Mouse (Mus musculus) lung, postnatal 4 days (tissue): ENCODE data around the gene Rilp.
"Not testable (repeated sequence)": the region's sequence is repeated elsewhere in the genome, so short reads cannot be mapped to it uniquely, and the experiment has no call there.

Source experiments
- DNase-seq, 2 experiments: peaks; one replicate each; pipeline ENCODE4 v3.0.0; 2021

The Rilp gene

DNA sequence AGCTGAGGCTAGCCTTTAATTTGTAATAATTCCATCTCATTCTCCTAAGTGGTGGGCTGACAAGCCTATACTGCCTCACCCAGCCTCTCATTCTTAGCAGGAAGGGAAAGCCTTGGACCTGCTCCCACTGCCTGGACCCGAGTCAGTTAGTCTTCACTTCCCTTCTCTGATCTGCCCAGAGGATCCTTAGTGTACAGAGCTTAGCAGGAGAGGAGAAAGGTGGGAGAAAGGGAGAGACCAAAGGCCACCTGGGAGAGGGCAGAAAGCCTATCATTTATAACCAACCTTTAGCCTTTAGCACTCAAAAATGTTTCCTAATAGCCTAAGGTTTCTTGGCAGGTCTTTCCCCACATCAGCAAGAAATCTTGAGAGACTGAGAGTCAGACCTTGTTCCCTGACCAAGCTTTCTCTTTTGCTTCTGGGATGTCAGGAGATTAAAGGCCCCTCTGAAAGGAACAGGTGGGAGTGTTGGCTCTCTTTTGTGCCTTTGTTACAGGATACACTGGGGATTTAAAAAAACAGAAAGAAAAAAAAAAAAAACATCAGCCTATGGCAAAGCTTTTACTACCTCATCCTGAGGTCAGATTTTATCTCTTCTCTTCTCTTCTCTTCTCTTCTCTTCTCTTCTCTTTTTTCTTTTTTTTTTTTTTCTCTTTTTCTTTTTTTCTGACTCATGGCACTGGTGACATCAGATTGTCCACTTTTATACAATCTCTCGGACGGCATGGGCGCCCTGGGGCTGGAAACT lies 24.6 kb downstream of the Rilp start:
- DNase-seq = no peak

GRCm38 (mm10) chr11:75535106-75535795 lies 25.4 kb downstream of the Rilp start:
- DNase-seq = no peak

DNA sequence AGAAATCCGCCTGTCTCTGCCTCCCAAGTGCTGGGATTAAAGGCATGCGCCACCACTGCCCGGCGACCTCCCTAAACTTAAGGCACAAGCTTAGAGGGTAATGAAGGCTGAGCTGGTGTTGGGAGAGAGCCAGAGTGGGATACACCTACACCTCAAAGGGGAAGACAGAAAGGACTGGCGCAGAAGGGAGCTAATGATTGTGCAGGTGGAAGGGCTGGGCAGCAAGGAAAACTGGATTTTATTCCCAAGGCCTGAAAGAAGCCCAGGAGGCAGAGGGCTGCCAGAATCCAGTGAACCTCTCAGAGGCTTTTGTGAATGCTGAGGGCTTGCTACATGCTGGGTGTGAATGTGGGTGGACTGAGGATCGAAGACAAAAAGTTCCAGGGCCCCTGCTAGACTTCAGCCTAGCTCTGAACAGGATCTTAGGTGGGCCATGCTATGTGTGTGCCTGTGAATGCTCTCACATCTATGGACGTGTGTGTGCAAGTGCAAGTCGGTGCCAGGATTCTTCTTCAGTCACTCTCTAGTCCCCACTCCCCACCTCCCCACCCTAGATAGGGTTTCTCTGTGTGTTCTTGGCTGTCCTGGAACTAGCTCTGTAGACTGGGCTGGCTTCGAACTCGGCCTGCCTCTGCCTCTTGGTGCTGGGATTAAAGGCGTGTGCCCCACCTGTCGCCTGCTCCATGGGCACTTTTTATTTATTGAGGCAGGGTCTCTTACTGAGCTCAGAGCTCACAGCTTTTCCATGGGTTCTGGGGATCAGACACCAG lies 26.5 kb downstream of the Rilp start:
- DNase-seq = no peak

- no peak for DNase-seq
Observed at GRCm38 (mm10) chr11:75537025-75537414, 27.1 kb downstream of the Rilp start.

DNA sequence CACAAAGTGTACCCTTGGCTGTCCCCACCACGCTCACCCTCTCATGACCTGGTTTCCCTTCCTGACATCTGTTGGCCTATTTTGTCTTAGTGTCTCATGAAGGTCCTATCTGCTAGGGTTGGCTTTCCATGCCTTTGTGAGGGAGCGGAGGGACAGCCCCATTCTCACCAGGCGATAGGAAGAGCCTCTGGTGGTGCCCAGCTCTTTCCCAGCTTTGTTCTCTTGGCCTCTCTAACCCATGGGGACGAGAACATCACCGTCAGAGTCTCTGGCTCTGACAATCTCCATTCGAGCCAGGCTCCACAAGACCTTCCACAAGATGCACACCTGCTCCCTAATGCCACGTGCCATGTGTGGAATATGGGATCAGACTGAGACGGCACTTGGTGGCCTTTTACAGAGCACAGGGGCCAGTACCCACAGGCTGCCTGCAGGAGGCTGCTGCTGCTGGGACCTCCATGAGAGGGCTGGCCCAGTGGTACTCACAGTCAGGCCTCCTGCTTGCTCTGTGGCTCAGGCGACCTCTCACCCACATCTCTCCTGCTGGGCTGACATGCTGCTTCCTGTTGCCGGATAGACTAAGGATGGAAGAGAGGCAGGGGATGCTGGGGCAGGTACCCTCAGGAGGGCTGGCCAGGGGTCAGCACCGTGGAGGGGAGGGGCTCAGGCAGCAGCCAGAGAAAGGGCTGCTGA lies 27.7 kb downstream of the Rilp start:
- DNase-seq = peak; percentile 59 to 64

- peak in 1 of 2 experiments; percentile 59 for DNase-seq
Observed at GRCm38 (mm10) chr11:75538184-75538969, 28.5 kb downstream of the Rilp start.

- no peak for DNase-seq
Observed at GRCm38 (mm10) chr11:75538970-75539299, 29.0 kb downstream of the Rilp start.

DNA sequence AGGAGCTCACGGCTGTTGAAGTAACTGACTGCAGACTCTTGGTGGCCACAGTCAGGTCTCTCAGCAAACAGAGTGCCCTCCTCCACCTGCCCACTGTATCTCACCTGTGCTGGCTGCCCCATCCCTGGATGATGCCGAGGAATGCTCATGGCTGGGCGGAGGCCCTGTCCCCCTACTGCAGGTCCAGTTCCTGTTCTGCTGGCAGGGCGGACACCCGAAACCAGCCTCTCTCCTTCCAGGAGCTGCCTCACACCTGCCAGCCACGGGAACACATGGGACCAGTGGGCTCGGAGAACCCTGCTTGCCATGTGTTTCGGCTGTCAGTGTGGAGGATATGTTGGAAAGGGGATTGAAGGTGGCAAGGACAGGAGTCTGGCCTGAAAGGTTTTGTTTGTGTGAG lies 30.3 kb downstream of the Rilp start:
- no peak for DNase-seq

DNA sequence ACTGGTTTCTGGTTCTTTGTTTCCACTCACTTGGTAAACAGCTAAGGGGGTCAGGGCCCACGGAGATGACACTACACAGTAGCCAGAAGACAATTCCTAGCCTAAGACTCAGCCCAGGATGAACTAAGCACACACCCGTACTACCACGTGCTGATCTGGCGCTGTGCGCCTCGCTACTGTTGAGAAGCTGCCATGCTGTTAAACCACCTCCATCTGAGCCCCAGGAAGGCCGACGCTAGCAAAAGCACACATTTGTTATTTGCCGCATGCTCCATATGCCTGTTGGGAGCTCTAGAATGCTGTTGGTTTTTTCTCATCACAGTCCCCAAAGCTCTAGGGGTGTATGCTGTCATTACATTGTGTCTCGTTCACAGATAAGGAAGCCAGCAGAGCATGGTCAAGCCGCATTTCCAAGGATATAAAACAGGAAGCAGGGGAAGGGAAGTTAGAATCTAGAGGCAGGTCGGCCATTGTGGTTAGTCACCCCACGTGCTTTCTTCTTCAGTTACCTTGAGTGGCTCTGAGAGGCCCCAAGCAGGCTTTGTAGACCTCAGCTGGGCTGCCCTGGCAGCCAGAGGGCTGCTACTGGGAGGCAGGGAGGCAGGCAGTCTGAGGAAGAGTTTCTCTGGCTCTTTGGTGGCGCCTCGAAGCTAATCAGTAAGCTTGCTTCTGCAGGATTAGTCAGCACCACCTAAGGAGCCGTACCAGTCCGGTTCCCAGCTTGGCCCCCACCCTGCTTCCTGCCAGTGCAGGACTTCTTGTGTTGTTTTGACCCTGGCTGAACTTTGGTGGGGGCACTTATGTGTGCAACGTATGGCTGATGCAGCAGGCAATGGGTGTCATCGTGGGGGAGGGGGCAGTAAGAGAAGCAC lies 31.1 kb downstream of the Rilp start:
- DNase-seq = peak; percentile 46 to 55

GRCm38 (mm10) chr11:75544713-75545112 lies 34.8 kb downstream of the Rilp start:
- DNase-seq = no peak

GRCm38 (mm10) chr11:75546057-75546456 lies 36.2 kb downstream of the Rilp start:
- DNase-seq = no peak

DNA sequence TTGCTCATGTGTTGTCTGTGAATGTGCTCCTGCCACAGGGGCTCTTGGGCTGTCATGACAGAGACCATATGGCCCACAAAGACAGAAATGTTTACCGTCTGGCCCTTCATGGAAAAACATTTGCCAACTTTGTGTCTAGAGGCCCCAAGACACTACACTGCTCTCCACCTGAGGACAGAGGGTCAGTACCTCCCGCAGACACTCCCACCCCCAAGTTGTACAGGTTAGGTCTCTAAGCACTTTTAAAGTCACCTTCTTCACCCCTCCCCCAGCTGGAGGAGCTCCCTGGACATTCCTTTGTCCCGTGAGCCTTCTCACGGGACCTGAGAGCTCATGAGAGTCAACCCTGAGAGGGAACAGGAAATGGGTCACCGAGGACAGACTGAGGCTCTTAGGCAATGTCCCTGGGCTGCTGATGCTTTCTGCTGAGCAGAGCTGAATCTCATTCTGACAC lies 39.8 kb downstream of the Rilp start:
- DNase-seq = peak; percentile 58 to 75

- peak; percentile 65 to 89 for DNase-seq
Observed at GRCm38 (mm10) chr11:75550200-75550946, 40.5 kb downstream of the Rilp start.

DNA sequence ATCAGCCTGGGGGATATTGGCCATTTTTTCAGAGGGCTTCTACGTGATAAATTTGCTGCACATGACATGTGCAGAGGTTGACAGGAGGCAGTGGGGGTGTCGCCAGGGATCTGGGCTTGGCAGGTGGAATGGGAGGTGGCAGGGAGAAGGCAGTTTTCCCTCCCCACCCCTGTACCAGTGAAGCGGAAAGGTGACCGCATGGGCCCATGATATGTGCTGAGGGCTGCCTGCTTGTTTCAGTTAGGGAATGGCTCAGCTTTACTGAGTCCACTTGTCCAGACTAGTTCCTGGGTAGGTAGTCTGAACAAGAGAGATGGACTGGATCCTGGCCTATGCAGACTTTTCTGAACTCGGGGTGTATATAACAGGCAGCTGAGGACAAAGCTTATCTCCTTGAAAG lies 41.4 kb downstream of the Rilp start:
- no peak for DNase-seq

GRCm38 (mm10) chr11:75551961-75552441 lies 42.1 kb downstream of the Rilp start:
- DNase-seq = peak; percentile 49 to 76

DNA sequence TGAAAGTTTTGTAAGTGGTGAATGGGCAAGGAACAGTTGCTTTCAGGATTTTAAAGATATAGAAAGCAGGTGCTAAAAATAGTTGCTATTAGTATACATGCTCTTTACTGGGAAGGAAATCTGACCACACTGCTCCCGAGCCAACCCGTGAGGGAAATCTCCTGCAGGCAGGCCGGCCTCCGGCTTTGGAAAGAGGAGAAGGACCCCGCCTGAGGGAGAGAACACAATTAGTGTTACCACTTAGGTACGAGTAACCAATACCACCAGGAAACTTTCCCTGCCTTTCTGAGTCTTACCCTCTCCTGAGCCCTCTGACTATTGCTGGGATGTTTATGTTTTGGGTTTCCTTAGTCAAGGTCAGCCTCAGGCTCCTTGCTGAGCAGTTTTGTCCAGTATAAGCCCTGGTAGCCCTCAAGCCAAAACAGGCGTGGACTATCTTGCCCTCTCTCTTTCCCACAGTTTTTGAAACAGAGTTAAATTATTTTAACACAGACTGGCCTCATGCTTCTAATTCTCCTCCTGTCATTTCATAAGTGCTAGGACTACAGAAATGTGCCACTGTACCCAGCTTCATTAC lies 43.1 kb downstream of the Rilp start:
- DNase-seq = no peak

DNA sequence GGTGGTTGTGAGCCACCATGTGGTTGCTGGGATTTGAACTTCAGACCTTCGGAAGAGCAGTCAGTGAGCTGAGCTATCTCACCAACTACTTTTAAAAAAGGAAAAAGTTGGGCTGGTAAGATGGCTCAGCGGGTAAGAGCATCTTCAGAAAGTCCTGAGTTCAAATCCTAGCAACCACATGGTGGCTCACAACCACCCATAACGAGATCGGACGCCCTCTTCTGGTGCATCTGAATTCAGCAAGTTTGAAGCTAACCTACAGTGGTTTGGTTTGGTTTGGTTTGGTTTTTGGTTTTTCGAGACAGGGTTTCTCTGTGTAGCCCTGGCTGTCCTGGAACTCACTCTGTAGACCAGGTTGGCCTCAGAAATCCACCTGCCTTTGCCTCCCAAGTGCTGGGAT lies 46.1 kb downstream of the Rilp start:
- not testable (repeated sequence) for DNase-seq

GRCm38 (mm10) chr11:75557142-75557541 lies 47.2 kb downstream of the Rilp start:
- no peak for DNase-seq

DNA sequence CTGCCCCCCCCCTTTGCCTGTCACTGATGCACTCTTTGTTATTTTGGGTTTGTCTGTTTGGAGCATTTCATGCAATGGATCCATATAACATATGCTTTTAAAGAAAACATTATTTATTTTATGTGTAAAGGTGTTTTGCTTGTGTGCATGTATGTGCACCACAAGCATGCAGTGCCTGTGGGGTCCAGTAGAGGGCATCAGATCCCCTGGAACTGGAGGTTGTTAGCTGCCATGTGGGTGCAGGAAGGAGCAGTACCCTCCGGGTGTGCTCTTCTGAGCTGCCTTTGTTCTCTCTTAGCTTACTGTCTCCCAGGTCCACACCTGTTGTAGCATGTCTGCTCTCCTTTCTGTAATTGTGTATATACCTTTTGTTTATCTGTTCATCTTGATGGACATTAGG lies 48.2 kb downstream of the Rilp start:
- DNase-seq = no peak
